Mouse (Mus musculus) lung, postnatal 0 days (tissue): ENCODE data around the gene Gtf2ird1. TPM values are rescaled to one million over a fixed set of nuclear protein-coding genes. Genes with fewer than 3 reads are reported as not detected.
A peak's percentile ranks its signal among the peaks of the same experiment; 100 is the strongest.

Experiments used
- ATAC-seq: fragments of 200-750 bp; cut with Nextera tagmentation; 2 replicates; pipeline ENCODE4 v1.8.0; 2017; ENCODE audit warnings: moderate library complexity
- DNase-seq: peaks from one replicate; pipeline ENCODE4 v3.0.0-alpha.2; 2016; ENCODE audit warnings: low spot score
- H3K27ac ChIP-seq: fragments of 300-500 bp; sonication (generic); 2 replicates; pipeline ENCODE4 v1.5.1; 2014; ENCODE audit warnings: antibody characterized with exemption, mild to moderate bottlenecking, low read length, mixed read lengths
- H3K27me3 ChIP-seq: fragments of 300-500 bp; sonication (generic); replicated peaks from 2 replicates; pipeline ENCODE4 v1.6.1; 2014; ENCODE audit warnings: low read length, mixed read lengths; ENCODE audit not compliant: insufficient read depth
- H3K36me3 ChIP-seq: fragments of 300-500 bp; sonication (generic); 2 replicates; pipeline ENCODE4 v1.6.1; 2014; ENCODE audit warnings: low read length, mixed read lengths; ENCODE audit not compliant: insufficient read depth
- H3K4me1 ChIP-seq: fragments of 300-500 bp; sonication (generic); 2 replicates; pipeline ENCODE4 v1.6.1; 2014; ENCODE audit warnings: antibody characterized with exemption, low read depth, low read length, mixed read lengths; ENCODE audit not compliant: insufficient read depth
- H3K4me2 ChIP-seq: fragments of 300-500 bp; sonication (generic); replicated peaks from 2 replicates; pipeline ENCODE4 v1.6.1; 2014; ENCODE audit warnings: low read depth, mild to moderate bottlenecking, low read length, moderate library complexity, mixed read lengths
- H3K4me3 ChIP-seq: fragments of 300-500 bp; sonication (generic); 2 replicates; pipeline ENCODE4 v1.5.1; 2014; ENCODE audit warnings: low read depth, low read length
- H3K9ac ChIP-seq: fragments of 300-500 bp; sonication (generic); replicated peaks from 2 replicates; pipeline ENCODE4 v1.6.1; 2014; ENCODE audit warnings: low read depth, mild to moderate bottlenecking
- H3K9me3 ChIP-seq: fragments of 300-500 bp; sonication (generic); 2 replicates; pipeline ENCODE4 v1.6.1; 2016; ENCODE audit warnings: low read length, mixed read lengths
- CTCF ChIP-seq: IDR thresholded peaks from 2 replicates; pipeline ENCODE4 v1.5.1; 2016; ENCODE audit warnings: antibody characterized with exemption, mild to moderate bottlenecking
- EP300 ChIP-seq: IDR thresholded peaks from 2 replicates; pipeline ENCODE4 v1.6.1; 2016; ENCODE audit warnings: antibody characterized with exemption, mild to moderate bottlenecking, control low read depth
- whole genome bisulfite sequencing: fragments of 180-500 bp; shearing (Covaris S2); extraction: QIAGEN DNeasy Blood & Tissue Kit; methylation state at CpG from one replicate; pipeline ENCODE4 v1.1.7; 2014; 5-methylcytosine and 5-hydroxymethylcytosine counted together
- polyA plus RNA-seq: library from polyadenylated mRNA; unstranded; fragments of >200 nt; fragmentation: Nextera tagmentation; extraction: Ambion mirVana; gene quantifications from 2 replicates; pipeline ENCODE4 v1.2.1, GENCODE M21; 2015

Gtf2ird1 gene
- polyA plus RNA-seq, 1 experiment from 2014 or later, result 36.1 TPM

DNA sequence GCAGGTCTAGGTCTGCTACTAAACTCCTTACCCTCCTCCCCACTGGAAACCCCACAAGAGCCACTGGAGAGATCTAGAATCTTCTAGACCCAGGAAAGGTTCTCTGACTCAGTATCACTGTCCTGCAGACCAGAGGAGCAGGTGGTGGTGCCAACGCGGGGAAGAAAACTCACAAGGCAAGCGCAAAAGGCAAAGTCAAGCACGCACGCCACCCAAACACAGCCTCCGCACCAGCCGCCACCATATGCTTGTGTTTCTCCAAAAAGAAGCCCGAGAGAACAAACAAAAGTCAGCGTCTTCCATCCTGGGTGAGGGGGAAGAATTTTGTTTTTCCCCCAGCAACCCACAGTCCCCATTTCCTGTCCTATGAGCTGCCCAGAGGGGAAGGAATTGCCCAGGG is 28.9 kb downstream of the Gtf2ird1 start:
- H3K4me3 ChIP-seq, result no peak overlapping the region
- no peaks in the 10 kb centered on the region for H3K36me3 ChIP-seq
- H3K27ac ChIP-seq, result no peak overlapping the region
- no peak overlapping the region for H3K4me2 ChIP-seq
- H3K4me1 ChIP-seq, result no peaks in the 10 kb centered on the region
- no peak for DNase-seq
- no peaks in the 10 kb centered on the region for H3K9me3 ChIP-seq
- TF ChIP-seq EP300 (no peak), CTCF (no peak)
- WGBS, result 81% methylated on average over 9 of the region's 9 CpGs
- no peaks in the 10 kb centered on the region for H3K27me3 ChIP-seq
- no peak overlapping the region for H3K9ac ChIP-seq
- no peak for ATAC-seq

DNA sequence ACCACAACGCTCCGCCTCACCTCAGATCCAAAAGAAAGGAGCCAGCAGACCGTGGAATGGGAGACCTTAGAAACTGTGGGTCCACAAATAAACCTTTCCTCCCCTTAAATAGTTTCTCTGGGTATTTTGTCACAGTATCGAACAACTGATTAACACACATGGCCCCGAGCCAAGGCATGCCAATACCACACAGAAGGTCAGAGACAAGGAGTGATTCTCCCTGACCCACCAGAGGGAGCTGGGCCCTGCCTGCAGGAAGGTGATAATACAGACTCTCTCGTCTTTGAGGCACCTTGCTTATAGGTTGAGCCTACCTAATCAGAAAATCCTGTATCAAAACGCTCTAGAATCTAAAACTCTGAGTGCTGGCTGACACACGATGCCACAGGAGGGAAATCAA is 30.9 kb downstream of the Gtf2ird1 start:
- DNase-seq (no peak), ATAC-seq (no peak)
- no peak overlapping the region for H3K9ac ChIP-seq
- TF ChIP-seq CTCF, result no peak
- TF ChIP-seq EP300, result no peak
- H3K4me2 ChIP-seq, result no peak overlapping the region
- H3K4me1 ChIP-seq, result no peaks in the 10 kb centered on the region
- H3K36me3 ChIP-seq, result no peaks in the 10 kb centered on the region
- no peak overlapping the region for H3K4me3 ChIP-seq
- no peaks in the 10 kb centered on the region for H3K27me3 ChIP-seq
- WGBS, result 92% methylated on average over 8 of the region's 8 CpGs
- H3K9me3 ChIP-seq, result no peaks in the 10 kb centered on the region
- H3K27ac ChIP-seq, result no peak overlapping the region

GRCm38 (mm10) chr5:134423930-134424329 is 32.6 kb downstream of the Gtf2ird1 start:
- H3K4me2 ChIP-seq, result no peak overlapping the region
- DNase-seq, result no peak
- no peak; the same call in 1 of the 2 replicates for ATAC-seq
- no peaks in the 10 kb centered on the region for H3K27me3 ChIP-seq
- TF ChIP-seq EP300 (no peak), CTCF (no peak)
- no peaks in the 10 kb centered on the region for H3K4me1 ChIP-seq
- H3K27ac ChIP-seq, result no peak overlapping the region
- H3K9me3 ChIP-seq, result no peaks in the 10 kb centered on the region
- H3K9ac ChIP-seq, result no peak overlapping the region
- no peaks in the 10 kb centered on the region for H3K36me3 ChIP-seq
- no peak overlapping the region for H3K4me3 ChIP-seq
- WGBS, result 68% methylated on average over 5 of the region's 5 CpGs

GRCm38 (mm10) chr5:134423372-134423771 is 33.1 kb downstream of the Gtf2ird1 start:
- no peak for ATAC-seq
- Histone ChIP-seq H3K4me1 (no peaks in the 10 kb centered on the region), H3K4me2 (no peak overlapping the region), H3K9me3 (no peaks in the 10 kb centered on the region), H3K27ac (no peak overlapping the region), H3K27me3 (no peaks in the 10 kb centered on the region), H3K9ac (no peak overlapping the region), H3K4me3 (no peak overlapping the region), H3K36me3 (no peaks in the 10 kb centered on the region)
- no peak for DNase-seq
- TF ChIP-seq EP300, result no peak
- no peak for TF ChIP-seq CTCF
- 93% methylated on average over 6 of the region's 6 CpGs for WGBS

DNA sequence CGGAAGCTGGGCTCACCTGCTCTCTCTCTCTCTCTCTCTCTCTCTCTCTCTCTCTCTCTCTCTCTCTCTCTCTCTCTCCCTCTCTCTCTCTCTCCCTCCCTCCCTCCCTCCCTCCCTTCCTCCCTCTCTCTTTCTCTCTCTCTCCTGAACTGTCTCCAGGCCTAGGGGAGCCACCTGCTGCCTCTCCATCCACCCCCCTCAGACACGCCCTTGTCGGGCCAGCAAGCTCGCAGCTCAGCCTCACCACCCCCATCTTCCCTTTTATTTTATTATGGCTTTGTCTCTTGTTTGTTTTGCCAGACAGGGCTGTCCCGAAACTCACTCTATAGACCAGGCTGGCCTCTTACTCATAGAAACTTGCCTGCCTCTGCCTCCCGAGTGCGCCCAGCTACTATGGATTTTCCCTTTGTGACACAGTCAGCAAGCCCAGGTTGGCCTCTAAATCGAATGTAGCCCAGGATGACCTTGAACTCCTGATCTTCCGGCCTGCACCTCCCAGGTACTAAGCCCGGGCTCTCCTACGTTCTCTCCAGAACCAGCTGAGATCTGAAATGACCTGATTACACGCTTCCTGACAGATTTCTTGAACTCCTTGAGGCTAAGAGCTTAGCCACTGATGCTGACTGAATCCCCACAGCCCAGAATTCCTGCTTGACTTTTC is 34.1 kb downstream of the Gtf2ird1 start:
- TF ChIP-seq CTCF (no peak), EP300 (no peak)
- no peak for DNase-seq
- Histone ChIP-seq H3K4me1 (no peaks in the 10 kb centered on the region), H3K4me3 (no peak overlapping the region), H3K4me2 (no peak overlapping the region), H3K36me3 (no peaks in the 10 kb centered on the region), H3K9ac (no peak overlapping the region), H3K27me3 (no peaks in the 10 kb centered on the region), H3K9me3 (no peaks in the 10 kb centered on the region), H3K27ac (no peak overlapping the region)
- no peak for ATAC-seq
- 95% methylated on average over 12 of the region's 12 CpGs for WGBS

GRCm38 (mm10) chr5:134421061-134421460 is 35.5 kb downstream of the Gtf2ird1 start:
- Histone ChIP-seq H3K4me3 (no peak overlapping the region), H3K9me3 (no peaks in the 10 kb centered on the region), H3K27me3 (no peaks in the 10 kb centered on the region), H3K9ac (no peak overlapping the region), H3K4me2 (no peak overlapping the region), H3K27ac (no peak overlapping the region), H3K4me1 (no peaks in the 10 kb centered on the region), H3K36me3 (no peaks in the 10 kb centered on the region)
- 65% methylated on average over 9 of the region's 9 CpGs for WGBS
- TF ChIP-seq EP300, result no peak
- TF ChIP-seq CTCF, result no peak
- DNase-seq, result peak; percentile 27
- ATAC-seq, result peak; percentile 32; the same call in 1 of the 2 replicates

DNA sequence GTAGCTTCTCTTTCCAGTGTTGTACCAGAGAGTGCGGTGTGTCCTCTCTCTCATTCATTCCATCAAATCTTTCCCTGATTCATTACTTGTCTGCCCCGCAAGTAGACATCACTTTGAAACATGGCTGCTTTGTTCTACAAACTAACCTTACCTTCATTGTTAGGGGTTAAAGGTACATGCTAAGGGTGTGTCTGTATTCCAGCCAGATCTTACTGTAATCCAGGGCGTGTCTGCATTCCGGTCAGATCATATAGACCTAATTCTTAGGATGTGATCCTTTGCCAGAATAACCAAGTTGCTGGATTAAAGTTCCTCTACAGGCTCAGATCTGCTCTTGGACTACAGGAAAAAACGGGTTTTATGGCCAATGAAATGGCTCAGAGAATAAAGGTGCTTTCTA is 36.8 kb downstream of the Gtf2ird1 start:
- H3K9ac ChIP-seq, result no peak overlapping the region
- H3K4me1 ChIP-seq, result no peaks in the 10 kb centered on the region
- no peak overlapping the region for H3K4me2 ChIP-seq
- H3K4me3 ChIP-seq, result no peak overlapping the region
- H3K36me3 ChIP-seq, result peaks cover 10% of the 10 kb centered on the region; the same call in 1 of the 2 replicates
- ATAC-seq (no peak), DNase-seq (no peak)
- H3K27me3 ChIP-seq, result no peaks in the 10 kb centered on the region
- H3K27ac ChIP-seq, result no peak overlapping the region
- WGBS, result 84% methylated on average over 5 of the region's 5 CpGs
- H3K9me3 ChIP-seq, result no peaks in the 10 kb centered on the region
- TF ChIP-seq EP300 (no peak), CTCF (no peak)
